Mouse (Mus musculus) heart, adult 11 months (tissue): ENCODE measurements around the gene Hist1h4c.
A peak's percentile ranks its signal among the peaks of the same experiment; 100 is the strongest.

Experiments
- DNase-seq: peaks from one replicate; pipeline ENCODE4 v3.0.0; 2022

The Hist1h4c gene

GRCm38 (mm10) chr13:23698300-23698693 is at the start of gene Hist1h4c:
Gene Hist1h4c, minus strand, starts transcription at chr13:23698454.
- DNase-seq, result peak; percentile 100

DNA sequence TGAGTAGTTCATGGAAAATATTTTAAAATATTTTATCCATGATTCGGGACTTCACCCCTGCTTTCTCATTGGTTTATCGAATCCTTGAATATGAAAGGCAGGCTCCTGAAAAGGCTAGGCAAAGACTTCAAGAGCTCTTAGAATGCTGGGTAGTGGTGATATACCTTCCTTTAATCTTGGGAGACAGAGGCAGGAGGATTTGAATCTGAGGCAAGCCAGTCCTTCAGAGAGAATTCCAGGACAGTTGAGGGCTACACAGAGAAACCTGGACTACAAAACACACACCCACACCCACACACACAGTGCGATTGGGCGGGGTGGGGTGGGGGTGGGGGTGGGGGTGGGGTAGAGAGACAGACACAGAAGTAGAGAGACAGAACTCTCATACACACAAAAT is 49.6 kb upstream of the Hist1h4c start:
- peak; percentile 76 for DNase-seq

DNA sequence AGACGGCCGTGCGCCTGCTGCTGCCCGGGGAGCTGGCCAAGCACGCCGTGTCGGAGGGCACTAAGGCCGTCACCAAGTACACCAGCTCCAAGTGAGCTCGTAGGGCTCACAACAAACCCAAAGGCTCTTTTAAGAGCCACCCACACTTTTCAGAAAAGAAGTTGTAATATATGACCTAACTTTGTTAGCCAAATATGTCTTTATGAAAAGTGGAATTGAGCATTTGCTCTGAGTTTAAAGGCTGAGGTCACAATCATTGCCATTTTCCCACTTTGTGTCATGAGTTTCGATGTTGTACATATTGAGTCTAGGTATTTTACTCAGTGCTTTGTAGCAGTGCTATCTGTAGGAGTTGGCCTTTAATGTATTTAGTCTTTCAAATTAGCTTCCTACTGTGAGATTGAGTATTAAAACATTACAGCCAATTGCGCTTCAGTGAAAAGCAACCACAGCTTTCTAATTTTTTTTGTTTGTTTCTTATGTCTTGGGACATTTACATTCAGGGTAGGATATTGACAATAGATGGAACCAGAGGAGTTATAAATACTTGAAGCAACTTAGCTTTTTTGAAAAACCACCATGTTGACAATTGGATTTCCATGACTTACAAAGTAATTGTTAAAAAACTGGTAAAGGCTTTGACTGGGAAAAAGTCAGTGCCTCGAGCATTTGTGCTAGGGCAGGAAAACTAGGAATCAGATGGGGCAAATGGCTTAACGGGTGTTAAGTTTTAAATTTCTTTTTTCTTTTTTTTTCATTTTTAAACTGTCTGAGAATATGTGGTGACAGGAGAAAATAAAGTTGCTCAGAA is 49.0 kb upstream of the Hist1h4c start:
- no peak for DNase-seq

DNA sequence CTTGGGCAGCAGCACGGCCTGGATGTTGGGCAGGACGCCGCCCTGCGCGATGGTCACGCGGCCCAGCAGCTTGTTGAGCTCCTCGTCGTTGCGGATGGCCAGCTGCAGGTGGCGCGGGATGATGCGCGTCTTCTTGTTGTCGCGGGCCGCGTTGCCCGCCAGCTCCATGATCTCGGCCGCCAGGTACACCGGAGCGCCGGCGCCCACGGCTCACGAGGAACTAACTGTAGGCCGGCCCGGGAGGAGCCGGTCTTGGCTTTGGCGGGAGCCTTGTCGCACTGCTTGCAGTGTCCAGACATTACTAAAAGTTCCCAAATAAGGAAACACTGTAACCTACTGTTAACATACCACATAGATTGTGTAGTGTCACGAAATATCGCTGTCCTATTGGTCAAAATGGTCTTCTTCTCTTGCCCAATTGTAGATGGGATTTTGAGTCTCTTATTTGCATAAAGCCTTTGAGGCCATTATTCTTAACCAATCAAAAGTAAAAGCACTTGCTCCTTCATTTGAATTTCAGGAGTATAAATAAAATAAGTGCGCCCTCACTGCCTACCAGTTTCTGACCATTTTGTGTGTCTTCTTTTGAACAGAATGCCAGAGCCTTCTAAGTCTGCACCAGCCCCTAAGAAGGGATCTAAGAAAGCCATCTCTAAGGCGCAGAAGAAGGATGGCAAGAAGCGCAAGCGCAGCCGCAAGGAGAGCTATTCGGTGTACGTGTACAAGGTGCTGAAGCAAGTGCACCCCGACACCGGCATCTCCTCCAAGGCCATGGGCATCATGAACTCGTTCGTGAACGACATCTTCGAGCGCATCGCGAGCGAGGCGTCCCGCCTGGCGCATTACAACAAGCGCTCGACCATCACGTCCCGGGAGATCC is 48.2 kb upstream of the Hist1h4c start, which contains the start of gene Hist1h2bb:
Hist1h2bb (plus strand) TSS at position 534 of the 880 bp plus-strand sequence.
- peak; percentile 98 for DNase-seq

DNA sequence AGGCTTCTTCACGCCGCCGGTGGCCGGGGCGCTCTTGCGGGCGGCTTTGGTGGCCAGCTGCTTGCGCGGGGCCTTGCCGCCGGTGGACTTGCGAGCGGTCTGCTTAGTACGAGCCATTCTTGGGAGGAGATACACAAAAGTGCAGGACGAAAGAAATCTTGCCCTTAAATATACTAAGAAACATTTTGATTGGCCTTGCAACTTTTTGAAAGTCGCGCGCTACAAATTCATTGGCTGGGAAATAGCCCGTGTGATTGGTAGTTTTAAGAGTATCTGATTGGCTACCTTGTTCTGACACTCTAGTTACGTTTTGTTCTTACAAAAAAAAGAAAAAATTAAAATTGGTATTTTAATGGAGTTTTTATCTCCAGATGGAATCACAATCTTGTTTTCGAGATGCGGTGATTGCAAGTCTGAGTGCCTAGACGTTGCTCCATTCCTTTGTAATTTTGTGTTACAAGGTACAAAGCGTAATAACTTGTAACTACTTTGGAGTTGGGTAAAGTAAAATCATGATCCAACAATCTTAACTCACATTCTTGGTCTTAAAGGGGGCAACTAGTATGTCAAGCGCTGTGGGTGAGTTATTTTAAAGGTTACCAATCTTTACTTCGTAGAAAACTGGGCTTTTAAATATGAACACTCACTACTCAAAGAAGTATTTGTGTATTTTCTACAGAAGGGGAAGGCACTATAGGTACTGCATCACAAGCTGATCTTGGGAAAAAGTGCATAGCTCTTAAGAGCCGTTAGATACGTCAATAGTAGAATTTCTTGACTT is 47.3 kb upstream of the Hist1h4c start, which contains the start of gene Hist1h3c:
Hist1h3c (minus strand) TSS at position 222 of the 781 bp plus-strand sequence.
- DNase-seq, result peak; percentile 98

GRCm38 (mm10) chr13:23744421-23745380 is 46.4 kb upstream of the Hist1h4c start:
- no peak for DNase-seq

DNA sequence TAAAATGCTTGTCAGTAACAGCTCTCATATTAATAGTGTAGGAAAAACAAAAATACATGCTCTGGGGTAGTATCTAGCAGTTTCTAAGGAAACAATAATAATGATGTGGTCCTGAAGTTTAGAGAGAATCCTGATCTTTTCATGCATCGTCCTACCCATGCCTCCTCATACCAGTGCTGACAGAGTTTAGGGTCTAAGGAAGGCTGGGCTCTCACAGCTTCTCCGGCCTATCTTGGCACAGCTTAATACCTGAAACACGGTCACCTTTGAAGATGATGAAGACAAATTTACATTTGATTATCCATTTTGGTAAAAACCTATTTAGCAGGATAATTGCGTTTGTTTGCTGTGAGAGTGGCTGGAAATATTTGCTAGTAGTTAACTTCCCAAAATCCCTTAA is 45.7 kb upstream of the Hist1h4c start:
- no peak for DNase-seq

DNA sequence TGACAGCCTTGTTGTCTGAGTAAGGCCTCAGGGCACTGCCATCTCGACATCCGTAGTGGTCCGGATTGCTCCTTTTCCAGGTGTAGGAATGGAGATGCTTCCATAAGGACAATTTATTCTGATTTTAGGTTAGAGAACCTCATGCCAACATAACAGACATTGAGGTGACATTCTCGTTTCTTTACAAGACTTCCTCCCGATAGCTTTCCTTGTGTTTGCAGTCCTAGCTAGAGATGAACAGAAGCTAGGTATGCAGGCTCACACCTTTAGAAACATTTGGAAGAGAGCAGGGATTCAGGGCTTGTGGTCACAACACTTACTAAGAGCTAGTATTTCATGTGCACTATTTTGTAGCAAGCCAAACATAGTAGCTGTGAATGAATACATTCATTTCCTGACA is 45.0 kb upstream of the Hist1h4c start:
- no peak for DNase-seq

DNA sequence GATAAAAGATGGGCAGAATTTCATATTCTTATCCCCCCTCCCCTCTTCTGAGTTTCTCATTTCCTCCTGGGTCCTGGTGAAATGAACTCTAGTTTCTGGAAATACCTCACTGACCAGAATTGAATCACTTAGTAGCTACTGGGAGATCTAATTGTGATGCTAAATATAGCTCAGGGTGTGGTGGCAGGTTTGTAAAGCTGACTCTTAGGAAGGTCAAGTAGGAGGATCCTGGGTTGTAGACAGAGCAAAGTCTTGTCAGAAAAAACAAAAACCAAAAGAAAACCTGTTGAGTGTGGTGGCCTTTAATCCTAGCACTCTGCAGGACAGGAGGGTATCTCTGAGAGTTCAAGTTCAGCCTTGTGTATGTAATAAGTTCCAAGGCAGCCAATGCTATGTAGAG is 43.8 kb upstream of the Hist1h4c start:
- DNase-seq, result peak; percentile 40

GRCm38 (mm10) chr13:23740910-23741309 is 42.7 kb upstream of the Hist1h4c start:
- peak; percentile 25 for DNase-seq

- peak; percentile 52 for DNase-seq
Observed at GRCm38 (mm10) chr13:23740256-23740840, 42.1 kb upstream of the Hist1h4c start.

- no peak for DNase-seq
Observed at GRCm38 (mm10) chr13:23739922-23740252, 41.6 kb upstream of the Hist1h4c start.

DNA sequence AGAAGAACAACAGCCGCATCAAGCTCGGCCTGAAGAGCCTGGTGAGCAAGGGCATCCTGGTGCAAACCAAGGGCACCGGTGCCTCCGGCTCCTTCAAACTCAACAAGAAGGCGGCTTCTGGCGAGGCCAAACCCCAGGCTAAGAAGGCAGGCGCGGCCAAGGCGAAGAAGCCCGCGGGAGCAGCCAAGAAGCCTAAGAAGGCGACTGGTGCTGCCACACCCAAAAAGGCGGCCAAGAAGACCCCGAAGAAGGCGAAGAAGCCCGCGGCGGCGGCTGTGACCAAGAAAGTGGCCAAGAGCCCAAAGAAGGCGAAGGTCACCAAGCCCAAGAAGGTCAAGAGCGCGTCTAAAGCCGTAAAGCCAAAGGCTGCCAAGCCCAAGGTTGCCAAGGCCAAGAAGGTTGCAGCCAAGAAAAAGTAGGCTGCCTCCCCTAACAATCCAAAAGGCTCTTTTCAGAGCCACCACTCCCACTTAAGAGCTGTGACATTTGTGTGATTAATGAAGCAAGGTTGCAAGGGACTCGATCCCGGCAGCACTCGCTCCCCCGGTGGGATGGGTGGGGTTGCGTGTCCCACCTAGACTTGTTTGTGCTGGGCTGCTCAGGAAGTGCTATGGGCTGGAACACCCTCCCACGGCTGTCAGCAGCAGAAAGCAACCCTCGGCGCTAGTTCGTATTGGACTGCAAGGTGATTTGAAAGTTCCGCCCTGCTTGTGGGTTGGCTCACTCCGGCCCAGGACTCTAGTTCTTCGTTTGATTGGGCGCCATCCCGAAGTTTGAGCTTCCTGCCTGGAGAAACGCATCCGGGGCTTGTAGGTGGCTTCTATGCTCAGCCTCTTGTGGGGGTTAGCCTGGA is 41.0 kb upstream of the Hist1h4c start:
- DNase-seq, result peak; percentile 100

GRCm38 (mm10) chr13:23738677-23739068 is 40.4 kb upstream of the Hist1h4c start, which contains the start of gene Hist1h1c:
Gene Hist1h1c, plus strand, starts transcription at chr13:23738808.
- peak; percentile 100 for DNase-seq

- DNase-seq, result peak; percentile 87
Observed at GRCm38 (mm10) chr13:23738041-23738440, 39.8 kb upstream of the Hist1h4c start.

DNA sequence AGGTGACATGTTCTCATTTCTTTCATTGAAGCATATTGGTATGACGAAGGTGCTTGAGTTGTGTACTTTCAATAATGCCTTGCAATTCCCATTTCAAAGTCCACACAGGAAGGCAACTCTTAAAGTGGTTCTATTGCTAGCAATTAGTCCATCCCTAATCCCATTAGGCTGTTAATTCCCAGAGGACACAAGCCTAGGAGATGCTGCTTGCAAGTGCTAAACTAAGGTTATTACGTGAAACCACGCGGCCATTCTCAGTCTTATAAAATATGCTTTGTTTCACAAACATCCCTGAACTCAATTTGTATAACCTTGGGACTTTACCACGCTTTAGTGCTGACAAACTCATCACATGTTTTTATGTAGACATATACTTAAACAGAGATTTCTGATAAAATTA is 38.8 kb upstream of the Hist1h4c start:
- DNase-seq, result peak; percentile 62

- peak; percentile 81 for DNase-seq
Observed at GRCm38 (mm10) chr13:23732156-23732804, 34.0 kb upstream of the Hist1h4c start.

GRCm38 (mm10) chr13:23730479-23730878 is 32.2 kb upstream of the Hist1h4c start:
- DNase-seq, result peak; percentile 93

DNA sequence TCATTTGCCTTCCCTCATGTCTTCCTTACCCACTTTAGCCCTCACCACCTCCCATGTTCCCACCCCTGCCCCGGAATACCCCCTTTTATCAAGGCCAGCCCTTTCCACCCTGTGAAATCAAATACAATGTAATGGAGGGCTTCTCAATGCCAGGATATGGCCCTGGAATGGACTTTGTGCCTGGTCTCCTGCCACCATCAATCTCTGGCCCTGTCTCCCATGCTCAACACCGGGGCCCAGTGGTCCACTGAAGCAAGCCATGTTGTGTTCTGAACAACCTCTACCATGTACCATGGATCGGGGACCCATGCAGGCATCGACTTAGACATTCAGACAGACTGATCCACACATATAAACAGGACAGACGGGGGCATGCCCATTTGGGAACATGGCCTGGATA is 31.5 kb upstream of the Hist1h4c start:
- peak; percentile 87 for DNase-seq

DNA sequence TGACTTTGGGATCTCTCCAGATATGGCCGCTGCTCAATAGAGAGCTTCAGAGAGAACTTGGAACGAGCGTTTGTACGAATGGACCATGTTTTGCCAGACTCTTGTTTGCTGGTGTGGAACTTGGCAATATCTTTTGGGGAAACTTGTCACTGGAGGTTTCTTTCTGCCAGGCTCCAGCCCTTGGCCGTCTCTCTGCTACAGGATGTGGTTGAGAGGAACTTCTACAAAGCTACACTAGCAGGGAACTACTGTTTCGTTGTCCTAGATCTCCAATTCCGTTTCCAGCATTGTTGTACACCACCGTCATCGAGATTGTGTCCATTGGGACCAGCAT is 30.9 kb upstream of the Hist1h4c start:
- DNase-seq, result peak; percentile 96
